Mouse (Mus musculus): ENCODE measurements around the gene Gm32717.
"Not testable (repeated sequence)": the region's sequence is repeated elsewhere in the genome, so short reads cannot be mapped to it uniquely, and the experiment has no call there.

Gene Gm32717

DNA sequence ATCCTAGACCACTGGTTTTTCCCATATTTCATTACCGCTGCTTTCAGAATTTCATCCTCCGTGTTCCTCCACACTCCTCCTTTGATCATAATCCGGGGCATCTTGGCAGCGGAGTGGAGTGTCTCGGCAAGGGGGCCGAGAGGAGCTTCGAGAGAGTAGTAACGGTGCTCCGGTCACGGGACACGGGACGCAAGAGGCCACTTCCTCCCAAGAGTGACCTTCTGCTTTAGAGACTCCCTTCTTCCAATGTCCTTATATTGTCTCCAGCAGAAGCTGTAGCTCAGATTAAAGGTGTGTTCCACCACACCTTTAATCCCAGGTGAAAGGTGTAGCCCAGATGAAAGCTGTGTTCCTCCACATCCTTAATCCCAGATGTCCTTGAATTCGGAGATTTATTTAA lies at the start of gene Gm32717:
Gm32717 (minus strand) TSS at position 101 of the 400 bp plus-strand sequence.
- not testable (repeated sequence) for DNase-seq

- not testable (repeated sequence) for DNase-seq
Measured at GRCm38 (mm10) chr10:118283016-118283415, 42.4 kb upstream of the Gm32717 start.

GRCm38 (mm10) chr10:118282565-118282964 lies 42.0 kb upstream of the Gm32717 start:
- not testable (repeated sequence) for DNase-seq

- DNase-seq = not testable (repeated sequence)
Measured at GRCm38 (mm10) chr10:118278069-118278468, 37.5 kb upstream of the Gm32717 start.

DNA sequence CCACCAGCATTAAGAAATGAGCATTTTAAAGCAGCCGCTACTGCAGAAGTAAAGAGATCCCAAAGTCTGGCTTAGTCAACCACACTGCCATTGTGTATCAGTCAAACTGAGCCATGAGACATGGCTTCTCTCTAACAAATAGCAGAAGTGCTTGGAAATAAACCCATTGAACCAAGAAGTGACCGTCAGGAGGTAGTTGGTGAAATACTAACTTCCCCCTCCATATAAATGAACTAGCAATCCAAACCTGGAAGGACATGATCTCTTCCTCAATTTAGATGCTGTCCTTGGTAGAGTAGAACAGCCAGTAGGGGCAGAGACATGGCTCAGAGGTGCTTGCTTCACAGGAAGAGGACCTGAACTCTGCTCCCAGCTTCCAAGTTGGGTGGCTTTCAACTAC lies 30.8 kb upstream of the Gm32717 start:
- not testable (repeated sequence) for DNase-seq

DNA sequence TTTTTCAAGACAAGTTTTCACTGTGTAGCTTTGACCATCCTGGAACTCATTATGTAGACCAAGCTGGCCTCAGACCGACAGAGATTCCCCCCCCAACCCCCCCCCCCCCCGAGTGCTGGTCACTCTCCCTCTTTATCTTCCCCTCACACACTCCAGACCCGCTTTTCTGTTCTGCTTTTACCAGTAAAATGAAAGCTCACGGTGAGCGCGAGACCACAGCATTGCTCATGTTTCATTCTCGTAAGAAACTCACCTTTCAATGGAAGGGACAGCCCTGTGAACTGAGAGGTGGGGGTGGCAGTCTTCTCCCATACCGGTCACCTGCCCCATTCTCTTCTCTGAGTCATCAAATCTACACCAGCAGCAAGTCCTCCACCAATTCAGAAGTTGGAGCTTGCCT lies 28.2 kb upstream of the Gm32717 start:
- DNase-seq = not testable (repeated sequence)

GRCm38 (mm10) chr10:118258388-118258787 lies 17.8 kb upstream of the Gm32717 start, which contains the start of gene Gm32802:
Gene Gm32802, plus strand, starts transcription at chr10:118258688.
- not testable (repeated sequence) for DNase-seq

GRCm38 (mm10) chr10:118250852-118251295 lies 10.3 kb upstream of the Gm32717 start:
- DNase-seq = peak; percentile 72 to 75

DNA sequence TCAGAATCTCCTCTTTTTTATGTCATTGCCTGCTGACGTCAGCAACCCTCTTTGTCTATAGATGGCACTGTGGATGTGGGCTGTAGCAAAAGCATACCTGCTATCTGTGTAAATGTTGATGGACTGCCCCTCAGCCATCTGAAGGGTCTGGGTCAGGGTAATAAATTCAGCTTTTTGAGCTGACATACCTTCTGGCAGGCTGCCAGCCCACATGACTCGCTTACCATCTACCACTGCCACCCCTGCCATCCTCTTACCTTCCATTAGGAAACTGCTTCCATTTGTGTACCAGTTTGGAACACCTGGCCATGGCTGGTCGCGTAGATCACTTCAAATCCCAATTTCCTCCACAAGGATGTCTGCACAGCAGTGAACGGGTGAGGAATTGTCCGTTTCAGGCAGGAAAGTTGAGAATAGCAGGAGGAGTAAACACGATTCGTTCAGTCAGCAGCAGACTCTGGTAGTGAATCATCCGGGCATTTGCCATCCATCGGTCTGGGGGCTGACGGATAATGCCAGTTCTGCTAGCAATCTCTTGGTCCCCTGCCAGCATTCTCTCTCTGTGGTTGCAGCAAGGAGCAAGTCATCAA lies 8.5 kb upstream of the Gm32717 start:
- DNase-seq = peak; percentile 51 to 59

GRCm38 (mm10) chr10:118232607-118233006 lies 8.0 kb downstream of the Gm32717 start:
- DNase-seq = not testable (repeated sequence)

DNA sequence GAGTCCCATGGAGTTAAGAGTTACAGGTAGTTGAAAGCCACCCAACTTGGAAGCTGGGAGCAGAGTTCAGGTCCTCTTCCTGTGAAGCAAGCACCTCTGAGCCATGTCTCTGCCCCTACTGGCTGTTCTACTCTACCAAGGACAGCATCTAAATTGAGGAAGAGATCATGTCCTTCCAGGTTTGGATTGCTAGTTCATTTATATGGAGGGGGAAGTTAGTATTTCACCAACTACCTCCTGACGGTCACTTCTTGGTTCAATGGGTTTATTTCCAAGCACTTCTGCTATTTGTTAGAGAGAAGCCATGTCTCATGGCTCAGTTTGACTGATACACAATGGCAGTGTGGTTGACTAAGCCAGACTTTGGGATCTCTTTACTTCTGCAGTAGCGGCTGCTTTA lies 13.0 kb downstream of the Gm32717 start:
- DNase-seq = not testable (repeated sequence)

GRCm38 (mm10) chr10:118215719-118216393 lies 24.7 kb downstream of the Gm32717 start:
- DNase-seq = peak; percentile 65 to 70

DNA sequence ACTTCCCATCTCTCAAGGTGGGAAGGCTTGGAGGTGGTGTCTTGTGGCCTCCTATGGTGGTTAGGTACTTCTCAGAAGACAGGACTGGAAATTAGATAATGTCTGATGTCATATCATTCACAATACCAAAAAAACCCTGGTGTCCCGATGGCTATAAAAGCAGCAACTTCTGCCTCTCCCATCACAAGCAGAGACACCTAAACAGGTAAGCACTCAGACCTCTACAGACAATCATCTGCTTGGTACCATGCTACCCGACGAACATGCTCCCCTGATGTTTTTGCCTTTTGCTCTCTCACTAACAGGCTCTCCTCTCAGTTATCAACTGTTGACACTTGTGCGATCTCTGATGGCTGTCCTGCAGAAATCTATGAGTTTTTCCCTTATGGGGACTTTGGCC lies 35.9 kb downstream of the Gm32717 start, which contains the start of gene Il22:
Il22 (plus strand) TSS at position 301 of the 400 bp plus-strand sequence.
- DNase-seq = no peak

- not testable (repeated sequence) for DNase-seq
Measured at GRCm38 (mm10) chr10:118195150-118195549, 45.4 kb downstream of the Gm32717 start.
